Mouse (Mus musculus) gonadal fat pad, adult 2 months (tissue): ENCODE measurements around the gene Lmo1. TPM values are rescaled to one million over a fixed set of nuclear protein-coding genes. Genes with fewer than 3 reads are reported as not detected.

Source experiments
- DNase-seq: peaks from one replicate; pipeline ENCODE4 v3.0.0-alpha.2; 2012; ENCODE audit warnings: low read depth
- polyA plus RNA-seq: library from polyadenylated mRNA; depleted of rRNA; stranded (reverse); fragments of >200 nt; gene quantifications from 2 replicates; pipeline ENCODE4 v1.2.3, GENCODE M21; 2012; rRNA removed

Gene Lmo1
- 43.2 and 49.7 TPM in 2 replicates for polyA plus RNA-seq

- no peak for DNase-seq
These were observed at the start of gene Lmo1 for GRCm38 (mm10) chr7:109174949-109175669. TSS of gene Lmo1 (minus strand) at chr7:109175207.

DNA sequence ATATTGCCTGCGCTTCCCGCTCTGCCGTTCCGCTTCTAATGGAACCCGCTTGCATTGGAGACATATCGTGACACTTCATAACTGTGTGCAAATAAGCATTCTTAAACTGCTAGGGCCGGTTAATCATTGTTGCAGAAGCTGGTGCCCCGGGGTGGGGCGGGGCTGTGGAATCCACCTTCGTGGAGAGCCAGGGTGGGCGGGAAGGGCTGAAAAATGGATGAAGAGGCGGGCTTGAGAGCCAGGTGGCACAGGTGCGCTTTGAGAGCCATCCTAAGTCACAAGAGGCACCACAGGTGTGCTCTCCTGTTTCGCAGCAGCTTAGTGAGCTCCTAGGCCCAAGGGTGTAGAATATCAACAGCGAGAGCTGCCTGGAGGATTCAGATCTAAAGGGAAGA lies 46.7 kb upstream of the Lmo1 start:
- no peak for DNase-seq

GRCm38 (mm10) chr7:109220766-109221715 lies 46.0 kb upstream of the Lmo1 start:
- no peak for DNase-seq

- DNase-seq: no peak
These were observed 45.0 kb upstream of the Lmo1 start for GRCm38 (mm10) chr7:109220026-109220425.

GRCm38 (mm10) chr7:109218977-109219271 lies 43.9 kb upstream of the Lmo1 start:
- DNase-seq: no peak

DNA sequence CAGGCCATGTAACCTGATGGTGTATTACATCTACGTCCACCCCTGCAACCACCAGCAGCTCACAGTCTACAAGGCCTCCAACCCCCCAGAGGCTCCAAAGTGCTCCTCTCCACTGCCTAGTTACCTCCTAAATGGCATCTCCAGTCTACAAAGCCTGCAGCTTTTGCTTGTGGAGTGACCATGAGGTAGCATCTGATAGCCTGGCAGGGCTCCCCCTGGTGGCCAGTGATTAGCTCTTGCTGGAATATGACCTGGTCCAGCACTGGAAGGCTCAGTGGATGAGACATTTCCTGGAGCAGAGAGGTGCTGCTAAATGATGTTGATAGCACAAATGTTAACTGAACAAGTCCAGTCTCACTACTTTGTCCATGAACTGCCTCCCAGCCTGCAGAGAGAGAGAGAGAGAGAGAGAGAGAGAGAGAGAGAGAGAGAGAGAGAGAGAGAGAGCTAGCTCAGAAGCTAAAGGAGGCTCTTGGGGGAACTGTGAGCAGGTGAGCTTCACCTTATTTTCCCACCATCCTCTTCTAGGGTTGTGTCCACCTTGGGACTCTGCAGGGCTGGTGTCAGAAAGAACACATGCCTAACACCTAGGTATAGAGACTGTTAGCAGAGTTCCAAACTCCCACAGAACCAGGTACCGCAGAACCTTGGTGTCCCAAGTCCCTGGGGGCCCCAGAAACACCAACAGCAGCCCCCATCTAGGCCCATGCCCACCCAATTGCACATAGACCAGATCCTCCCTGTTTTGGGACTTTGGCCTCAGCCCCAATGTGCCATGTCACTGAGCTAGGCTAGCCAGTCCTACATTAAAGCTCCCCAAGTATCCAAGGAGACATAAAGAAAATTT lies 43.3 kb upstream of the Lmo1 start:
- DNase-seq: no peak

GRCm38 (mm10) chr7:109209804-109210203 lies 34.8 kb upstream of the Lmo1 start:
- DNase-seq: no peak

DNA sequence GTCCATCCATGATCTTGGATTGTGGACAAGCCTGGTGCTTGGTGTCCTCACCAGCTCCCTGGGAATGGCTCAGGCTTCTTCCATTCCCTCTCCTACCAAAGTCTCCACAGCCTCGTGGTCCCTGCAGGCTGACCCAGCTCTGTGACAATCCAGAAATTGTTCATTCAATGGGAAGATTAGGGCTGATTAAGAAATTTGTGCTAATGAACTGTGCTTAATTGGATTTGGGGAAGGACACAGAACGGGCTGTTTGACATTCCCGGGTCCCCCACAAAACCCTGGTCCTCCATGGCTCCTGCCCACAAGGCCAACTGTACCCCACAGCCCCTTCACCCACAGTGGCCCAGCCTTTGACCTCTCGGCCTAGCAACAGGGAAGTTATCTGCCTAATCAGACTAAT lies 32.8 kb upstream of the Lmo1 start:
- DNase-seq: no peak

DNA sequence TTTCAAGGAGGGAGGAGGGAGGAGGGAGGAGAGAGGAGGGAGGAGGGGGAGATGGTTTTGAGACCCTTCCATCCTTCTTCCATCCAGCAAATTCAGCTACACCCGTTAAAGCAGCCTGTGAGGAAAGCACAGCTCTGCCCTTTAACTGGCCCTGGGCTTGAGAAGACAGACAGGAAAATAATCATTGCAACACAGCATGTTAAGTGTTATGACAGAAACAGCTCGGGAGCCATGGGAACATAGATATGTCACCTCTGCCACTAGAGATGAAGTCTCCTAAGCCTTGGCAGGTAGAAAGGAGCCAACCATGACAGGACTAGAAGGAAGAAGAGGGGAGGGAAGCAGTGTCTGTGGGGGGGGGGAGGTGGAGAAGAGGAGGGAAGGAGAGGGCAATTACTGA lies 31.4 kb upstream of the Lmo1 start:
- DNase-seq: no peak

- no peak for DNase-seq
These were observed 28.1 kb upstream of the Lmo1 start for GRCm38 (mm10) chr7:109203140-109203539.

DNA sequence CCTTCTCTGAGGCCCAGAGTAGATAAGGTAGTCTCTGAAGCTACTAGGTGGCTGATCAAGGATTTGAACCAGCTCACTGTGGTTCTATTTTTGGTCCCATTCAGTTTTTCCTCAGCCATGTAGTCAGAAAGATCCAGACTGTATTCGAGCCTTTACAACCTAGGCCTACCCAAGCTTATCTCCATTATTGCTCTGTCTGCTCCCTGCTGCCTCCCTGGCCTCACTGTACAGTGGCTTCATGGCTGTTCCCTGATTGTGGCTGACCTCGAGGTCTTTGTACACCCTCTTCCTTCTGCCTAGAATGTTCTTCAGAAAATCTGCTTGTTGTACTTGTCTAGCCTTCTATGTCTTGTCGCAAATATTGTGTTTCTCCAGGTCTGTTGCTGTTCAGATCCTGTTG lies 25.6 kb upstream of the Lmo1 start:
- DNase-seq: no peak

DNA sequence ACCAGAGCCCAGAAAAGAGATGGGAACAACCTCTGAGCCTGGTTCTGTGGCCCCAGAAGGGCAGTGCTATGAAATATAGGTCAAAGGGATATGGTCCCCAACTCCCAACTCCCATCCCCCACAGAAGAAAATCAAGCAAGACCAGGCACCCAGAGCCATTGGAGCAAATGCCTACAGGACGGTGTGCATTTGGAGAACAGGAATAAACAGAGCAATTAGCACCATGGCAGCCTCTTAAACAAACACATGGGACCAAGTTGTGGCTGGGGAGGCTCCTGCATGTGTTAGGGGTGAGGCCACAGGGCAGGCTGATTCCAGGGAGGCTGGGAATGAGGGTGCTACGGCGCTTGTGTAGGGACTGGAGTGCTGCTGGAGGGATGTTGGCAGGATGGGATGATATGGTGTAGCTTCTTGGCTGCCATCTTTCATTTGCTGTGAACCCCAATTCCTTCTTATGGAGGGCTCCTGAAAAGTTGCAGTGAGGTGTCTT lies 22.2 kb upstream of the Lmo1 start:
- no peak for DNase-seq

DNA sequence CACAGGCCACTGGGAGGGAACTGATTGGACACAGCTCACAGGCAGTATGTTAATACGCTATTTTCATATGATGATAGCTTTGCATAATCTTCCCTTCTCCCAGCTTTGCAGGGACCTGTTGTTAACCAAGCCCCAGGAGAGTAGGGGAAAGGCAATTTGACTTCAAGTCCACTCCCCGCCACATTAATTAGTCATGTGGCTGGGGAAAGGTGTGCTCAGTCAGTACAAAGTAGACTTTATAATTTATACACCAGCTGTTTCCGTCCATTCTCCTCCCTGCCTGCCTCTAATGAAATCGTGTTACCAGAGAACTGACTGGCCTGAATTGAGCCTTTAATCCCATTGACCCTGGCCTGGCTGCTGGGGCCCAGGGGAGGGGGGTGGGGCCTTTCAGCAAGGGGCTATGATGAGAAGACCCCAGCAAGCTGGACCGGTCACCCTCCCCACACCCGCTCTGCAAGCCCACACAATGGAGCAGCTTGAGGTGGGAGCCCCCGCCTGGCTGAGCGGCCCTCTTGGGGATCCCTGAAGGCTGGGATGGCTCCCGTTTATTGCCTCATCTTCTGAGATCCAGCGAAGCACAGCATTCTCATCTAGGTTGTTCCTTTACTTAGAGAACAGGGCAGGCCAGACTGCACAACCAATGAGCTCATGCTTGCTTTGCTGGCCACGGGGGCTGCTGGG lies 21.5 kb upstream of the Lmo1 start:
- no peak for DNase-seq

GRCm38 (mm10) chr7:109195982-109196381 lies 21.0 kb upstream of the Lmo1 start:
- no peak for DNase-seq

- DNase-seq: no peak
These were observed 19.8 kb upstream of the Lmo1 start for GRCm38 (mm10) chr7:109194850-109195249.

DNA sequence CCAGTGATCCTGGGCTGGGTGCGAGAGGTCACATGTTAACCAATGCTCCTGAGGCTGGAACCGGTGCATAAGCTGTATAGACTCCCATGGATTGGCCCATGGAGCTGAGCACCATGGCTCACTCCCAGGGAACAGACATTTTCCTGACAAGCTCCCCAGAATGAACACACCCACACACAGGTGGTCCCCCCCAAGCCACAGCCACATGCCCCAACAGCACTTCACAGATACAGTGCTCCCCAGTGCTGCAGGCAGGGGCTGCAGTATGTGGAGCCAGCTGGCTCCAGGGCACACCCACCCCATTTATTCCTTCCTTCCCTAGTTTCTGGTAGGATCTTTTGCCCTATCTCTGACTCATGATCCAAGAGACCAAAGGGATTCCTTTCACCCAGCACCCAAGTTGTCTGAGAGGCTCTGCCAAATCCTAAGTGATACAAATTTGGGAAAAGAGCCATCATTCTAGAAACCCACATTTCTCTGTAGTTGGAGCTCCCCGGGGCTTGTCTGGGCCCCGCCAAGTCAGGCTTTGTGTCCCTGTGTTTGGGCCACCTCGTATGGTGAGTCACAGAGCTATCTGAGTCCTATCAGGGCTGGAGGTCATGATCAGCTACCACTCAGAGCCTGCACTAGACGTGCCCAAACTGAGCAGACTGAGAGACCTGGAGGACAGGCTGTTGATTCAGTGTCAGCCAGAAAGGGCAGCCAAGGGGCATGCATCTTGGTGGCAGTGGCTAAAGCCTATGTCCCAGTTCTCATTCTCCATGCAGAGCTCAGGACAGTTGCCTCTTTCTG lies 12.4 kb upstream of the Lmo1 start:
- peak; percentile 79 for DNase-seq

- DNase-seq: no peak
These were observed 11.0 kb upstream of the Lmo1 start for GRCm38 (mm10) chr7:109185975-109186374.

DNA sequence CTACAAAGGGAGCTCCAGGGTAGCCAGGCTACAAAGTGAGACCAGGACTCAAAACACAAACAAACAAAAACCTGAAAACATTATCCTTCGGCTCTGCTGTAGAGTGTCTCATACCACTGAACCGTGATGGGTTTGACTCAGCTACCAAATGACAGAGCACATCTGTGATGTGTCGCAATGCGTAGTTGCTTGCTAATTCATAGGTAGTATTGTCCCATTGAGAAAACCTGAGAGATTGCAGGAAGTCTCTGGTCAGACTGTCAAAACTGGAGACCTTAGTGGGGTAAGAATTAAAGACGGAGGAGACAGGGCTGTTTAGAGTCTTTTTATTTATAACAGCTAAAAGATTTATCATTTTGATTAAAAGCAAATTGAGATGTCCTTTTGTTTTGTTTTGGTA lies 10.6 kb upstream of the Lmo1 start:
- DNase-seq: no peak

- DNase-seq: no peak
These were observed 1.7 kb upstream of the Lmo1 start for GRCm38 (mm10) chr7:109176688-109177087.
